Mouse (Mus musculus): ENCODE data around the gene Gsg1l.

The Gsg1l gene

DNA sequence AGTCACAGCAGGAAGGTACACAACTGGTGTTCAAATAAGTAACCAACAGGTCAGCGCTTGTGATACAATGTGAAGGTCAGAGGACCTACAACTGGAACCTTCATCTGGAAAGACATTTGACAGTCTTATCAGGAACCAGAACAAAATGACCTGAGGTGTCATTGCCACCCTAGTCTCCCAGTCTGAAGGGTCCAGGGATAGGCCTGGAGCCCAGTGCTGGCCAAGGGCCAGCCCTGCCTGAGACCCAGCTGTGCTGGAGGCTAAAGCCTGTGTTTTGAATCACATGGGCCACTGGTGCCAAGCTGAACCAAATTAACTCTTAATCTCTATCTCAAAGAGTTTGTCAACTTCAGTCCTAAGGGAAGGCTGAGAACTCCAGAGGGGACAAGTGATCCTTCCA is 86.1 kb downstream of the Gsg1l start:
- in situ Hi-C loops (cut with MboI; ENCODE audit: low pct_unique_long_range_greater_than_20kb in 1 of 2, low sequenced_read_pairs in 2 of 2, unreplicated experiment in 1 of 2), result no loop called here

DNA sequence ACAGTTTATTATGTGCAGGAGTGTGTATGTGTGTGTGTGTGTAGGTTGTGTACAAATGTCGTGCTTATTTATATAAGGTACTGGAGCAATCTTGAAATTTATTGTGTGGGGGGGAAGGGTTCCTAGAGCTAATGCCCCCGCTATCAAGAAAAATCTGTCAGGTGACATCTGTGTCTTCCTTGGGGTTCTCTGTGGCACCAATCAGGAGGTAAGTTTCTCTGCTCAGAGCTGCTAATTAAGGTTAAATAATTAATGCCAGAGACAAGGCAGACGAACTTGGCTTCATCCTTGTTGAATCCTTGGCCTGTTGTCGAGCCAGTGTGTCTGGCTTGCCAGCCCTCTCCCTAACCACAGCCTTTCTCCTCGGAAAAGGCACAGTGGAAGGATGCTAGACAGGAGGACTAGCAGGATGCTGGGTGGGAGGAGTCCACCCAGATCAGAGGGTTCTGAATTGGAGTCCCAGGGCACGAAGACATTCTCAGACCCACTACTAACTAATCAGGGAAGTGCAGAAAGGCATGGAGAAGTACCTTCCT is 89.8 kb downstream of the Gsg1l start:
- in situ Hi-C loops (cut with MboI; ENCODE audit: low pct_unique_long_range_greater_than_20kb in 1 of 2, low sequenced_read_pairs in 2 of 2, unreplicated experiment in 1 of 2), result no loop called here

DNA sequence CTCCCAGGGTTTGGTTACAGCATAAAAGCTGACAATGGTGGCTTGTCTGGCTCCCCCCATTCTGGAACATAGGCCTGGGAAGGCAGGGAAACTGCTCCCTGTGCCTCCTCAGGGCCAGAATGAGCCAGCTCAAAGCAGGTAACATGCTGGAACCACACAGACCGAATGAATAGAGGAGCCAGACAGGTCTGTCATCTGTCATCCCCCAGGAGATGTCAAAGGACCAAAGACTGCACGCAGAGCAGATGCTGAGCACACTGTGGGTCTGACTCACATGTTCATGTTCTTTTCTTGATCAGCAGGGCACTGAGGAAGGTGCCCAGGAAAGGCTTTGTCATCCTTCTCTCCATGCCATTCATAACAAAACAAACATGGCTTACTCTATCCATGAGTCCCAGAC is 90.4 kb downstream of the Gsg1l start:
- in situ Hi-C loops (cut with MboI; ENCODE audit: low pct_unique_long_range_greater_than_20kb in 1 of 2, low sequenced_read_pairs in 2 of 2, unreplicated experiment in 1 of 2), result no loop called here

DNA sequence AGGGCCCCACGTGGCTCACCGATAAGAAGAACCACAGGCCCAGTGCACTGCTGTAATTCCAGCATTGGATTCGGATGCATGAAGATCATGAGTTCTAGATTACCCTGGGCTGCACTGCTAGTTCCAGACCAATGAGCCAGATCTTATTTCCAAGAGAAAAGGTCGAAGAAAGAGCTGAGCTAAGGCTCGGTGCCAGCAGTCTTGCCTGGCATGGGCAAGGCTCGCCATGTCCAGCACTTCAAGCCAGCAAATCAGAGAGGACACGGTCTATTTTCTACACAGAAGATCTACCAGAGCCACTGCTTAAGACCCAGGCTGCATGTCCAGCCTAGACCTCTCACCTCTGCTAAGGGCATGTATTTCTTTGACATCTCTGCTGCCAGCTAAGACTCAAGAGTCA is 92.2 kb downstream of the Gsg1l start:
- in situ Hi-C loops (cut with MboI; ENCODE audit: low pct_unique_long_range_greater_than_20kb in 1 of 2, low sequenced_read_pairs in 2 of 2, unreplicated experiment in 1 of 2), result no loop called here

DNA sequence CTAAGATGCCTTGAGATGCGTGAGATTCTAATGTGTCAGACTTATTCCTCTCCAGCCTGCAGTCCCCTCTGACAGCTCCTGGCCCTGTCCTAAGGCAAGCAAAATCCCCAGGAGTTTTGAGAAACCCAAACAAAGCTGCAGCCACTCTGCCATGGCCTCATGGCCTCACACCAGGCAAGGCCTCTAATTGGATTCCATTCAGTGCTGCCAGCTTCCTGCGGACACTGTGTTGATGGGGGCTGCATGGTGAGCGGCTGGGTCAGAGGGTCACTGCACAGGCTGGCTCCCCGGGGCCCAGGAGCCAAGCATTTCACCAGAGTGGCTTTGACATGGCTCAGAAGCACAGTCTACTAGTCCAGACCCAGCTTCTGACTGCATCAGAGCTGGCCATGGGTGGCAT is 92.7 kb downstream of the Gsg1l start:
- in situ Hi-C loops (cut with MboI; ENCODE audit: low pct_unique_long_range_greater_than_20kb in 1 of 2, low sequenced_read_pairs in 2 of 2, unreplicated experiment in 1 of 2), result no loop called here

DNA sequence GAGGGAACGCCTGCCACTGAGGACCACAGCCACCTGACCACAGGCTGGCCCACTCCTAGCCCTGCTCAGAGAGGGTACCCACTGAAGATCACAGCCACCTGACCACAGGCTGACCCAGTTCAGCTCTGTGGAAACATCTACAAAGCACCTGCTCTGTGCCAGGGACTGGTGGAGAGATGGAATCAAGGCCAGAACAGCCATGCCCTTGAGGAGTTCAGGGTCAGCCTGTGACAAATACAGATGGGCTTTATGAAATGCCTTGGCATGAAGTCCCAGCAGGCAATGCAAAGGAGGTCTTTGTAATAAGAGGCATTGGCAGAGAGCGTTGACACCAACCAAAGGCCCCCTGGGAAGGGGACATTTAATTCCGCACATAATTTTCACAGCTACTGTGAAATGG is 93.9 kb downstream of the Gsg1l start:
- in situ Hi-C loops (cut with MboI; ENCODE audit: low pct_unique_long_range_greater_than_20kb in 1 of 2, low sequenced_read_pairs in 2 of 2, unreplicated experiment in 1 of 2), result no loop called here

DNA sequence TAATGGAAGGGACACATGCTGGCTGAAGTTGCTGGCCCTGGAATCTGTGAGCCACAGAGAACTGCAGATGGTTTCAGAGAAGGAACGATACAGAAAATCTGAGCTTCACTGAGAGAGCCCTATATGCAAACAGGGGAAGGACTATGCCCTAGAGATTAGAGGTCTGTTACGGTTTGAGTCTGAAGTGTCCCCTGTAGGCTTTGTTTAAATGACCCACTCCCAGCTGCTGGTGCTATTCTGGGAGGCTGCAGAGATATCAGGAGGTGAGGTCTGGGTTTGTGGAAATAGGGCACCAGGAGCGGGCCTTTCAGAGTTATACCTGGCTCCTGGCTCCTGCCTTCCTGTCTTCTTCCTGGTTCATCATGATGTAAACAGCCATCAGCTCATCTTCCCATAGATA is 95.1 kb downstream of the Gsg1l start:
- in situ Hi-C loops (cut with MboI; ENCODE audit: low pct_unique_long_range_greater_than_20kb in 1 of 2, low sequenced_read_pairs in 2 of 2, unreplicated experiment in 1 of 2), result no loop called here

DNA sequence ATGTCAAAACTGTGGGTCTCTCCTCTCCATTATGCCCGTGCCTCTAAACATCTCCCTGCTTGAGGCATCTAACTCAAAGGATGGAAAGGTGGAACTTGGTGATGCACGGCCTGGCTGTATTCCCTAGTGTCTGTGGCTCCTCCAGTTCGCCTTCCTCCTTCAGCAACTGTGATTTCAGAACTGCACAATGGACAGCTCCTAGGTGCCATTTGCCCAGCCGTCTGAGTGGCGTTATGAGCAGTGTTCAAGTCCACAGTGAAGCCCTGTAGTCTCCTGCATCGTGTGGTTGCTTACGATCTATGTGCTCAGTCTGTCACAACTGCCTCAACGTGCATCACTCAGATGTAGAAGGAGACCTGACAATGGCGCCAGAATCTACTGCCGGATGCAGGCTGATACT is 96.6 kb downstream of the Gsg1l start:
- in situ Hi-C loops (cut with MboI; ENCODE audit: low pct_unique_long_range_greater_than_20kb in 1 of 2, low sequenced_read_pairs in 2 of 2, unreplicated experiment in 1 of 2), result no loop called here

DNA sequence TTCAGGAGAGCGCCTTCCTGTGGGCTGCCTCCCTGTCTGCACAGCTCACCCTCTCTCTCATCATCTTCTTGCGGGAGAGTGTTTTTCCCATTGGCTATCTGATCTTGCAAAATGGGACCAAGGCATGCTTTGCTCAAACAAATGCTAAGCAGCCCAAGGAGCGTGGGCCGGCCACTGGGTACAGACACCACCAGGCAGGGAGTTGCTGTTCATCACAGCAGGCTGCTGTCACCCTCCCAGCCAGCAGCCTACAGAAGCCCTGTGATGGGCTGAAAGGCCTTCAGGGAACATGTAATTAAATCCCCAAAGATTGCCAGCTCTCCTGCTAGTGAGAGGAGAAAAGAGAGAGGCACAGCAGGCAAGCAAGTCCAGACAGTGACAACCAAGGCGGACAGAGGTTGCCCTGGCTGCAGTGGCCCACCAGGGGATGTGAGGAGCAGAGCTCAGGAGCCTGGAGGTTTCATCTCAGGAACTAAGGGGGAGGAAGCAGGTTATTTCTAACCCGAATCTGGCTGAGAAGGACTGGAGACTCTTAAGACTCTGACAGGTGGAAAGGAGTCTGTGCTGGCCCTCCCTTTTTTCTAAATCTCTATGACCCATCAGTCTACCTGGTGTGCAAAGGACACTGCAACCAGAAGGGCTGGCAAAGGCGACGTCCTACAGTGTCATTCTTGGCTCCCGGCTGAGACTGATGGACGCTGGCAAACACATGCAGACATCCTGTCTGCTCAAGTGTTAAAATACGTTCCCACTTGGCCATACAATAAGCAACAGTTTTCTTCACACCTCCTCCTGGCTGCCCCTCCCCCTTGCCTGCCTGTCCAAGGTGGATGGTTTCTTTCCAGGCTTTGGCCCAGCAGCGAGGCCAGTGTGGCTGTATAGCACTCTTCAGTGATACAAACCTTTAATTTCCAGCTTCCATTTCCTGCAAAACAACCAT is 98.0 kb downstream of the Gsg1l start:
- in situ Hi-C loops (cut with MboI; ENCODE audit: low pct_unique_long_range_greater_than_20kb in 1 of 2, low sequenced_read_pairs in 2 of 2, unreplicated experiment in 1 of 2), result no loop called here

DNA sequence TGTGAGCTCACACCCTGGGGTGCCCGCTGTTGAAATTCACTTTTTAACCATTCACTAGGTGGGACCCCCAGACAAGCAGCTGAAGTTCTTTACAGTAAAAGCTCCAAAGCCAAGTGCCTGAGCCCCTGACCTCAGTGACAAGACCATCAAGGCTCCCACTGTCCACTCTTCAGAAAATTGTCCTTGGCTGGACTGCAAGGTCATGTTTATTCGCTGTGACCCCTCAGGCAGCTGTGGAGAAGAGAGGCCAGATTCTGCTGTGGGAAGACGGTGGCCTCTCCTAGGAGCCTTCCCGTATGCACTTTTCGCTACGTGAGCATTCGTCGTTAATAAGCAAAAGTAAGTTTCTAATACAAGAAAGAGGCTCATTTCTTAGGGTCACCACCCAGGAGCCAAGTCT is 102.6 kb downstream of the Gsg1l start:
- in situ Hi-C loops (cut with MboI; ENCODE audit: low pct_unique_long_range_greater_than_20kb in 1 of 2, low sequenced_read_pairs in 2 of 2, unreplicated experiment in 1 of 2), result no loop called here

DNA sequence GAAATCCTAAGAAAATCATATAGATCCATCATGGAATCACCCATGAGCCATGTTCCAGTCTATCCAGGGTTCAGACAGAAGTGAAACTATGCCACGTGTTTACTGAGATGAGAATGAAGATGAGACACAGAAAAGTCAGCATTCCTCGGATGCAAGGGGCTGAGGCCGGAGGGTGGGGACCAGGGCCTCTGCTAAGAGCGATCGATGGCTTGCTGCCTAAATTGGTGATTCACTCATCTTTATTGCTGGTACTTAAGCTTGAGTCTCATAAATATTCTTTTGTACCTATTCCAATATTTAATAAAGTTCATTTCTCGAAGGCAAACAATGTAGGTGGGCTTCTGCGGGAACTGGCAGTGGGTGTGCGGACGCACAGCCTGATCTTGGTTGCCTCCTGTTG is 105.5 kb downstream of the Gsg1l start:
- in situ Hi-C loops (cut with MboI; ENCODE audit: low pct_unique_long_range_greater_than_20kb in 1 of 2, low sequenced_read_pairs in 2 of 2, unreplicated experiment in 1 of 2), result no loop called here

DNA sequence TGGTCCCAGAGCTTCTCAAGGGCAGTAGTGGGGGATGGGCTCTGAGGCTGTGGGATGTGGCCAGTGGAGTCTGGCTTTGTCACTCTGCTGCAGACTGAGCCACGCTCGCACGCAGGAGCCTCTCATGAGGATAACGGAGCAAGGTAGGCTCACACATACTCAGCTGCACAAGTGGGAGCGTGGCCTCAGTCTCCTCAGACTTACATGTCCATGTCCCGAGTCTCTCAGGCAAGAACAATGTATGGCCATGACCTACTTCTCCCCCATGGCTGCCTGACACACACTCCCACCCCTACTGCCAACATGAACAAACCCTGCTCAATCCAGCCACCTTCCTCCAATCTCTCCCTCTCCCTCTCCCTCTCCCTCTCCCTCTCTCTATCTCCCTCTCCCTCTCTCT is 106.8 kb downstream of the Gsg1l start:
- in situ Hi-C loops (cut with MboI; ENCODE audit: low pct_unique_long_range_greater_than_20kb in 1 of 2, low sequenced_read_pairs in 2 of 2, unreplicated experiment in 1 of 2), result no loop called here

DNA sequence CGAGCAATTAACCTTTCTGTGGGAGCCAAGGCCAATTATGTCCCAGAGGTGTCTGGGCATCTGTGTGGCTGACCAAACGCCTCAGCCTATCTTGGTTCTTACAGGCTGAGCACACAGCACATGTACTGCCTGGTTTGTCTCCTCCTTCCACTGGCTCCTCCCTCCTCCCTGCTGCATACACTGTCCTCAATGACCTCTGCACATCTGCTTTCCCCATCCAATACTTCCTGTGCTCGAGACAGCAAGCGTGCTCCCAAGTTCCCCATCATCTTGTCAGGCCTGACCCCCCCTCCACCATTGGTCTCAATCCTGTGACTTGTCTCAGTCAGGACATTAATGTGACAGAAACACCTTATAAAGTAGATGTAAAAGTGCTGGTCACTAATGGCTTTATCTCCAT is 108.3 kb downstream of the Gsg1l start:
- in situ Hi-C loops (cut with MboI; ENCODE audit: low pct_unique_long_range_greater_than_20kb in 1 of 2, low sequenced_read_pairs in 2 of 2, unreplicated experiment in 1 of 2), result no loop called here

DNA sequence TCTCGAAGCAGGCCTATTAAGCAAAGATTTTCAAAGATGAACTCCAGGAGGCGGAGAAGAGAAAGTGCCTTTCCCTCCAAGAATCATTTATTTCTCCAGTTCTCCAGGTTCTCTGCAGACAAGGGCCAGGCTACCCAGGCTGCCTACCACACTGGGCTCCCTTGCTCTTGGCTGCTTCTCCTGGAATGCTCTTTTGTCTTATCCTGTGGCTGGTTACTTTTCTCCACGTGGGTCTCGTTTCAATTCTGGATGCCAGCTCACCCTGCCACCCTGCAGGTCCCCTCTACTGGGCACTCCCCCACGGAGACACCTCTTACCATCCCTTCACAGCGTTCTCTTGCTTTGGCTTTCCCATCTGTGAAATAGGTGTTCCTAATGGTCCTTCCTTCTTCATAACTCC is 109.4 kb downstream of the Gsg1l start:
- in situ Hi-C loops (cut with MboI; ENCODE audit: low pct_unique_long_range_greater_than_20kb in 1 of 2, low sequenced_read_pairs in 2 of 2, unreplicated experiment in 1 of 2), result no loop called here

DNA sequence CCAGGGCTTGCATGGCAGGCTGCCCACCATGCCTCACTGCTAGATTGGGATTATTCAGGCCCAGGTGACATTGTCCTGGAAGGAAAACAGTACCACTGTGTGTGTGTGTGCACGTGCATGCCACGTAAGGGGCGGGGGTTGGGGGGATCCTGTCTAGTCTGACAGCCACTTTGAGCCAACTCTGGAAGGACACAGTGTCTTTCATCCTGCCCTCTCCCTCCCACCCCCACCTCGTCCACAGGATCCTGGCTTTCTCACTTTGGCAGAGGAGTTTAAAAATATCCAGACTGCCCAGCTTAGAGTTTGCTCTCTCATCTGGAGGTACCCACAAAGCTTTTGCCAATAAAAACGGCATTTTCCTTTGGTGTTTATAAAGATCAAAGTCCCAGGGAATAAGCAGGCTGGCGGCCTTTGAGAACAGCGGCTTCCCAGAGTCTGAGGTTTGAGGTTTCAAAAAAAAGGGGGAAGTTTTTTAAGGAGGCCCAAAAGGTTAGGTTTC is 110.0 kb downstream of the Gsg1l start:
- in situ Hi-C loops (cut with MboI; ENCODE audit: low pct_unique_long_range_greater_than_20kb in 1 of 2, low sequenced_read_pairs in 2 of 2, unreplicated experiment in 1 of 2), result no loop called here

DNA sequence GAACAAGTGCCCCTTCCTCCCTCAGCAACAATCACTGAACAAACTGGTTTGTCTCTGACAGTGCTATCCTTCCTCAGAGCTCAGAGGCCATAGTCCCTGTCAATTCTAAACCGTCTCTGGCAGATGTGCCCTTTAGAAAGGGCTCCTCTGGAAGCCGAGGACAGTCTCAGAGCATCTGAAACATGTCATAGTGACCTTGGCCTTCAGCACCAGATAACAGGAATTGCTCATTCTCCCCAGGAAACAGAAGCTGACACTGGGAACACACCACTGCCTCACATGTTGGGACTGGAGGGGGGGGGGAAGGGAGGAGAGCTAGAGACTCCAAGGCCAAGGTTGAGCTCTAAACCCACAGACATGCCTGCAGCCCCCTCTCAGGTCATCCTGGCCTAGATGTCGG is 113.1 kb downstream of the Gsg1l start:
- in situ Hi-C loops (cut with MboI; ENCODE audit: low pct_unique_long_range_greater_than_20kb in 1 of 2, low sequenced_read_pairs in 2 of 2, unreplicated experiment in 1 of 2), result no loop called here

DNA sequence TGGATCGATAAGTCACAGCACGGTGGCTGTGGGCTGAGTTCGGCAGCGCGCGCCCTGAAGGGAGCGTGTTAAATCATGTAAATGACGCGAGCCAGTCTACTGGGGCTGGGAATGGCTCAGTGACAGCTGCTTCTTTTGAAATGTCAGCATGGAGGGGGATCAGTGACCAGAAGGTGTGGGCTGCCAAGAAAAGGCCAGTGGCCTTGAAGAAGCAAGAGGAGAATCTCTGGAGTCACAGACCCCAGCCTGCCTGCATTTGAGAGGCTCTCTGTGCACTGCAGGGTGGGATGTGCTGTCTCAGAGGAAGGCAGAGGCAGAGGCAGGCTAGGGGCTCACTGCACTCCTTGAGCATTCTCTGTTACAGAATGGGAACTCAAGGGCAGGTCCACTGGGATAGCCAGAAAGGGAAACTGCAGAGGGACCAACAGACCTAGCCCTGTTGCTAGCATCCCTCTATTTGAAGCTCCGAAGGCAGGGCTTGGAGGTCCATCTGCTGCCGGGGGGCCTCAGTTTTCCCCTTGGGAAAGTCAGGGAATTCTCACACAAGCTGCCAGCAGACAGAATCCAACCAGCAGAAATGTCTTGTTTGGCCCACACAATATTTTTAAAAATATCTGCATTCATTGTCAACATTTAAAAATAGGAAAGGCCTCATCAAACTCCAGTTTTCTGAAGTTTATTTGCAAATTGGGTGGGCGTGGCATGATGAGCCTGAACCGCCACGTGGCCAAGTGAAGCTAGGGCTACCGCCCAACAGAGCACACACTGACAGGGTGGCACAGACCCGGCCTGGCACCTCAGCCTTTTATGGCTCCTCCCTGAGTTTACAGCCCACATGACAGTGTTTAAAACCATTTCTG is 115.6 kb downstream of the Gsg1l start:
- in situ Hi-C loops (cut with MboI; ENCODE audit: low pct_unique_long_range_greater_than_20kb in 1 of 2, low sequenced_read_pairs in 2 of 2, unreplicated experiment in 1 of 2), result no loop called here

DNA sequence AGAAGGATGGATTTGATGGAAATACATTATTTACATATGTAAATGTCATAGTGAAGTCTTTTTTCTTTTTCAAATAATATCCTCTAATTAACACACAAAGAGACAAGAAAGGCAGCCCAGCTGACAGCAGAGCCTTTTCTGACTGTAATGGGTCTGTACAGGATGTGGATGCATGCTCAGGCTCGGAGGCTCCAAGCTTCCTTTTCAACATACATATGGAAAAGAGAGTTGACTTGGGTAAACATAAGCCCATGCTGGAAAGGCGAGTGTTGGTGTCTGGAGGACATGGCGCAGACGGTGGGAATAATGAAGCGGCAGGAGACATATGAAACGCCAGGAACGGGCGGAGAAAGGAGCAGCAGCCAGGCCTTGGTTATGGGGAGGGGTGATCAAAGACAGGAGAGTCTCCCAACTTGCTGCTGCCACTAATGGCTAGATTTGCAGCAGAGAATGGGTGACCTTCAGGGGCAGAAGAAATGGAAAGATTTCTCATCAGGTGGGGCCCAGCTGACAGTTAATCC is 118.1 kb downstream of the Gsg1l start:
- in situ Hi-C loops (cut with MboI; ENCODE audit: low pct_unique_long_range_greater_than_20kb in 1 of 2, low sequenced_read_pairs in 2 of 2, unreplicated experiment in 1 of 2), result no loop called here
